Mouse (Mus musculus) cerebellum, adult 2 months (tissue): ENCODE results near the gene Uchl5. TPM values are rescaled to one million over a fixed set of nuclear protein-coding genes. Genes with fewer than 3 reads are reported as not detected.
A peak's percentile ranks its signal among the peaks of the same experiment; 100 is the strongest.

Experiments used
- DNase-seq, 2 experiments: peaks; one replicate each; pipeline ENCODE4 v3.0.0; 2021
- H3K27ac ChIP-seq: fragments of 200-500 bp; 2 replicates; pipeline ENCODE4 v1.5.1; 2012; ENCODE audit warnings: low read length, control low read depth, inconsistent platforms; ENCODE audit not compliant: insufficient read depth
- H3K27me3 ChIP-seq: fragments of 200-500 bp; 2 replicates; pipeline ENCODE4 v1.6.1; 2012; ENCODE audit warnings: inconsistent platforms, mild to moderate bottlenecking, low read length, moderate library complexity; ENCODE audit not compliant: control insufficient read depth, insufficient read depth
- H3K4me1 ChIP-seq: fragments of 200-500 bp; 2 replicates; pipeline ENCODE4 v1.6.1; 2011; ENCODE audit warnings: low read length; ENCODE audit not compliant: control insufficient read depth, insufficient read depth
- H3K4me3 ChIP-seq: fragments of 200-500 bp; replicated peaks from 2 replicates; pipeline ENCODE3; 2011; ENCODE audit warnings: mild to moderate bottlenecking, low read depth, low read length, control low read depth; ENCODE audit not compliant: insufficient read depth
- CTCF ChIP-seq: fragments of 200-500 bp; IDR thresholded peaks from 2 replicates; pipeline ENCODE4 v1.5.1; 2011; ENCODE audit warnings: low read depth, mild to moderate bottlenecking, control low read depth, low read length, moderate library complexity, borderline replicate concordance; ENCODE audit not compliant: insufficient read depth
- POLR2A ChIP-seq: fragments of 200-500 bp; IDR thresholded peaks from 2 replicates; pipeline ENCODE4 v1.6.1; 2011; ENCODE audit warnings: low read length, control low read depth, borderline replicate concordance; ENCODE audit not compliant: insufficient read depth
- WGBS: fragments of 180-500 bp; shearing (Covaris S2); methylation state at CpG from one replicate; pipeline ENCODE4 v1.1.7; 2018; 5-methylcytosine and 5-hydroxymethylcytosine counted together
- polyA plus RNA-seq: library from polyadenylated mRNA; depleted of rRNA; stranded (reverse); fragments of >200 nt; gene quantifications from 2 replicates; pipeline ENCODE4 v1.2.3, GENCODE M21; 2012

Uchl5 gene
- polyA plus RNA-seq, 1 experiment = 38.9 TPM

GRCm38 (mm10) chr1:143773082-143773481 lies 4.0 kb upstream of the Uchl5 start:
- WGBS = 69% methylated on average over 7 of the region's 7 CpGs
- no peak for TF ChIP-seq CTCF
- TF ChIP-seq POLR2A = no peak
- no peak for DNase-seq
- Histone ChIP-seq H3K4me3 (no peak overlapping the region), H3K27ac (no peak overlapping the region), H3K27me3 (no peaks in the 10 kb centered on the region), H3K4me1 (peaks cover 11% of the 10 kb centered on the region; the same call in 1 of the 2 replicates)

GRCm38 (mm10) chr1:143773909-143774308 lies 3.2 kb upstream of the Uchl5 start:
- H3K27me3 ChIP-seq = no peaks in the 10 kb centered on the region
- no peak overlapping the region for H3K27ac ChIP-seq
- no peak overlapping the region for H3K4me3 ChIP-seq
- no peak for TF ChIP-seq CTCF
- no peak for TF ChIP-seq POLR2A
- DNase-seq = no peak
- 59% methylated on average over 6 of the region's 6 CpGs for WGBS
- peaks cover 11% of the 10 kb centered on the region; the same call in 1 of the 2 replicates for H3K4me1 ChIP-seq

GRCm38 (mm10) chr1:143777558-143778218 lies 616 bp downstream of the Uchl5 start:
- no peak for DNase-seq
- under 1% methylated on average over 39 of the region's 39 CpGs for WGBS
- Histone ChIP-seq H3K27me3 (no peaks in the 10 kb centered on the region), H3K4me1 (peaks cover 9% of the 10 kb centered on the region; the same call in 1 of the 2 replicates), H3K27ac (peak overlapping the region; percentile 42; the same call in 1 of the 2 replicates), H3K4me3 (peak overlapping the region; percentile 85)
- no peak for TF ChIP-seq CTCF
- TF ChIP-seq POLR2A = no peak

- H3K4me3 ChIP-seq = no peak overlapping the region
- DNase-seq = peak in 1 of 2 experiments; percentile 14
- no peaks in the 10 kb centered on the region for H3K27me3 ChIP-seq
- H3K4me1 ChIP-seq = no peaks in the 10 kb centered on the region
- peak; percentile 57; the same call in 1 of the 2 replicates for TF ChIP-seq CTCF
- no peak for TF ChIP-seq POLR2A
- 91% methylated on average over 2 of the region's 2 CpGs for WGBS
- no peak overlapping the region for H3K27ac ChIP-seq
These were observed 11.6 kb downstream of the Uchl5 start for GRCm38 (mm10) chr1:143788584-143789227.

- Histone ChIP-seq H3K4me3 (no peak overlapping the region), H3K27ac (no peak overlapping the region), H3K27me3 (no peaks in the 10 kb centered on the region), H3K4me1 (no peaks in the 10 kb centered on the region)
- WGBS = 23% methylated on average over 4 of the region's 4 CpGs
- TF ChIP-seq POLR2A = no peak
- TF ChIP-seq CTCF = no peak
- DNase-seq = peak in 1 of 2 experiments; percentile 58
These were observed 26.5 kb downstream of the Uchl5 start for GRCm38 (mm10) chr1:143803537-143803936.

GRCm38 (mm10) chr1:143809062-143809461 lies 32.0 kb downstream of the Uchl5 start:
- no peaks in the 10 kb centered on the region for H3K4me1 ChIP-seq
- TF ChIP-seq POLR2A = no peak
- no peak for TF ChIP-seq CTCF
- H3K27me3 ChIP-seq = no peaks in the 10 kb centered on the region
- DNase-seq = no peak
- 88% methylated on average over 6 of the region's 6 CpGs for WGBS
- no peak overlapping the region for H3K27ac ChIP-seq
- H3K4me3 ChIP-seq = no peak overlapping the region

- WGBS = 33% methylated on average over 7 of the region's 7 CpGs
- H3K27ac ChIP-seq = no peak overlapping the region
These were observed 36.7 kb downstream of the Uchl5 start for GRCm38 (mm10) chr1:143813676-143814360.

GRCm38 (mm10) chr1:143820096-143820877 lies 43.2 kb downstream of the Uchl5 start:
- no peak for TF ChIP-seq POLR2A
- TF ChIP-seq CTCF = no peak
- Histone ChIP-seq H3K27ac (no peak overlapping the region), H3K4me1 (no peaks in the 10 kb centered on the region), H3K4me3 (no peak overlapping the region), H3K27me3 (no peaks in the 10 kb centered on the region)
- peak in 1 of 2 experiments; percentile 13 for DNase-seq
- WGBS = 58% methylated on average over 2 of the region's 2 CpGs

More at GRCm38 (mm10) chr1:143813676-143814360, 36.7 kb downstream of the Uchl5 start:
- DNase-seq = peak; percentile 36 to 58
- peak; percentile 73 for TF ChIP-seq CTCF
- no peak for TF ChIP-seq POLR2A
- Histone ChIP-seq H3K4me1 (no peaks in the 10 kb centered on the region), H3K27me3 (no peaks in the 10 kb centered on the region), H3K4me3 (no peak overlapping the region)
